Mouse (Mus musculus): ENCODE measurements around the gene Hoxd13. TPM values are rescaled to one million over a fixed set of nuclear protein-coding genes. Genes with fewer than 3 reads are reported as not detected.

Gene Hoxd13
- polyA plus RNA-seq, 1 experiment from 2014 or later = 0.08 TPM

- DNase-seq (ENCODE audit: low spot score) = no peak
- Histone ChIP-seq H3K4me2 (replicated peaks) (peak within 1 kb of the TSS; percentile 46), H3K9ac (no peak within 1 kb of the TSS), H3K27ac (no peak within 1 kb of the TSS), H3K4me1 (replicated peaks; ENCODE audit: control insufficient read depth, insufficient read depth, low read length) (0 out of 2 replicates have a peak, but pooled peaks cover 5% of the 10 kb centered on the region), H3K36me3 (replicated peaks; ENCODE audit: control insufficient read depth, insufficient read depth) (no peaks in the 10 kb centered on the region), H3K27me3 (ENCODE audit: control insufficient read depth, insufficient read depth, low read length) (peaks cover 91% of the 10 kb centered on the region), H3K9me3 (ENCODE audit: control insufficient read depth, low read length) (no peaks in the 10 kb centered on the region), H3K4me3 (replicated peaks; ENCODE audit: low read length) (peak within 1 kb of the TSS; percentile 25)
- under 1% methylated on average over 43 of the region's 43 CpGs for WGBS
- peak; percentile 46; the same call in 1 of the 2 replicates for ATAC-seq (ENCODE audit: low FRiP score)
Measured at GRCm38 (mm10) chr2:74697567-74698121, 29.5 kb downstream of the Hoxd13 start, which contains the start of gene Hoxd9. Hoxd9 (plus strand) TSS chr2:74697727.

DNA sequence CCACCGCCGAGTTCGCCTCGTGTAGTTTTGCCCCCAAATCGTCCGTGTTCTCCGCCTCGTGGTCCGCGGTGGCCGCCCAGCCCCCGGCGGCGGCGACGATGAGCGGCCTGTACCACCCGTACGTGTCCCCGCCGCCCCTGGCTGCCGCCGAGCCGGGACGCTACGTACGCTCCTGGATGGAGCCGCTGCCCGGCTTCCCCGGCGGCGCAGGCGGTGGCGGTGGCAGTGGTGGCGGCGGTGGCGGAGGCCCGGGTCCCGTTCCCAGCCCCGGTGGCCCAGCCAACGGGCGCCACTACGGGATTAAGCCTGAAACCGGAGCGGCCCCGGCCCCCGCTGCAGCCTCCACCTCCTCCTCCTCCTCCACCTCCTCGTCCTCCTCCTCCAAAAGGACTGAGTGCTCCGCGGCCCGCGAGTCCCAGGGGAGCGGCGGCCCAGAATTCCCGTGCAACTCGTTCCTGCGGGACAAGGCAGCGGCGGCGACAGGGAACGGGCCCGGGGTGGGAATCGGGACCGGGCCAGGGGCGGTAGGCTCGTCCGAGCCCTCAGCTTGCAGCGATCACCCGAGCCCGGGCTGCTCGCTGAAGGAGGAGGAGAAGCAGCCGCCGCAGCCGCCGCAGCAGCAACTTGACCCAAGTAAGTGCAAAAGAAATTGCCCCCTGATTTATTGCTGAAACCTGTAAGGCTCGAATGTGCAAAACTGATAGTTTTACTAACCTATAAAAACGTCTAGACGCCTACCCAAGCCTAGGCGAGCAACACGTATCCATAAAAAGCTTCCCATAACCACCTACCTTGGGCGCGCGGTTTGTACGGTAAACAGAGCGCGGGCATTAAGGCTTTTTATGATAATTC lies 30.3 kb downstream of the Hoxd13 start:
- ATAC-seq (ENCODE audit: low FRiP score) (peak; percentile 57; the same call in 1 of the 2 replicates), DNase-seq (ENCODE audit: low spot score) (no peak)
- Histone ChIP-seq H3K4me3 (replicated peaks; ENCODE audit: low read length) (peak overlapping the region; percentile 25), H3K36me3 (replicated peaks; ENCODE audit: control insufficient read depth, insufficient read depth) (no peaks in the 10 kb centered on the region), H3K9ac (no peak overlapping the region), H3K27me3 (ENCODE audit: control insufficient read depth, insufficient read depth, low read length) (peaks cover 91% of the 10 kb centered on the region), H3K4me1 (replicated peaks; ENCODE audit: control insufficient read depth, insufficient read depth, low read length) (0 out of 2 replicates have a peak, but pooled peaks cover 5% of the 10 kb centered on the region), H3K9me3 (ENCODE audit: control insufficient read depth, low read length) (no peaks in the 10 kb centered on the region), H3K4me2 (replicated peaks) (peak overlapping the region; percentile 46), H3K27ac (no peak overlapping the region)
- under 1% methylated on average over 76 of the region's 86 CpGs for WGBS

- Histone ChIP-seq H3K4me1 (replicated peaks; ENCODE audit: control insufficient read depth, insufficient read depth, low read length) (0 out of 2 replicates have a peak, but pooled peaks cover 5% of the 10 kb centered on the region), H3K4me2 (replicated peaks) (no peak overlapping the region), H3K36me3 (replicated peaks; ENCODE audit: control insufficient read depth, insufficient read depth) (no peaks in the 10 kb centered on the region), H3K9ac (no peak overlapping the region), H3K9me3 (ENCODE audit: control insufficient read depth, low read length) (no peaks in the 10 kb centered on the region), H3K4me3 (replicated peaks; ENCODE audit: low read length) (no peak overlapping the region), H3K27ac (no peak overlapping the region), H3K27me3 (ENCODE audit: control insufficient read depth, insufficient read depth, low read length) (peaks cover 91% of the 10 kb centered on the region)
- 2% methylated on average over 17 of the region's 17 CpGs for WGBS
- DNase-seq (ENCODE audit: low spot score) = no peak
- no peak for ATAC-seq (ENCODE audit: low FRiP score)
Measured at GRCm38 (mm10) chr2:74699053-74699430, 30.9 kb downstream of the Hoxd13 start.

GRCm38 (mm10) chr2:74699664-74700545 lies 31.8 kb downstream of the Hoxd13 start:
- Histone ChIP-seq H3K36me3 (replicated peaks; ENCODE audit: control insufficient read depth, insufficient read depth) (no peaks in the 10 kb centered on the region), H3K27ac (no peak overlapping the region), H3K9ac (no peak overlapping the region), H3K9me3 (ENCODE audit: control insufficient read depth, low read length) (no peaks in the 10 kb centered on the region), H3K27me3 (ENCODE audit: control insufficient read depth, insufficient read depth, low read length) (peaks cover 89% of the 10 kb centered on the region), H3K4me1 (replicated peaks; ENCODE audit: control insufficient read depth, insufficient read depth, low read length) (0 out of 2 replicates have a peak, but pooled peaks cover 5% of the 10 kb centered on the region), H3K4me3 (replicated peaks; ENCODE audit: low read length) (no peak overlapping the region), H3K4me2 (replicated peaks) (no peak overlapping the region)
- 2% methylated on average over 23 of the region's 23 CpGs for WGBS
- ATAC-seq (ENCODE audit: low FRiP score) (no peak), DNase-seq (ENCODE audit: low spot score) (no peak)

DNA sequence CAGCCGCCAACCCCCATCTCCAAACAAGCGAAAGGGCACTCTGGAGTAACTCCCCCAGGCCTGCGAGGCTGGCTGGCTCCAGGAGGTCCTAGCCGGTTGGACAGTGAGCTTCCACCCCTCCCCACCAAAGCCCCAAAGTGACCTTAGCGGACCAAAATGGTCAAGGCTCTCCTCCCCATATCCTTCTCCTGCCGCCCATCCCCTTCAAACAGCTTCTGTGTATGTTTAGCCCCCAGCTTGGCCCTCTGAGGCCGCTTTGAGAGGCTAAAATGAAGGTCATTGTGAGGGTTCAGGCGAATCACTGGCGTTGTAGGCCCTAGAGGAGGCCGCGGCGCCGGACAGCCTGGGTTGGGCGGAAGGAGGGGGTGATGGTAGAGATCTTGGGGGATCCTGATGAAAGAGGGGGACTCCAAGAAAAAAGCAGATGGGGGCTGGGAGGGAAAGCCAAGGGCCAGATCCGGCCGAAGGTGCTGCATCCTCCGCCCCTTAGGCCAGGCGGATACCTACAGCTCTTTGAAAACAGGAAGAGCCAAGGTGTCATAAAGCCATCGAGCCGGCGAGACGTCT lies 32.5 kb downstream of the Hoxd13 start:
- ATAC-seq (ENCODE audit: low FRiP score) = no peak
- Histone ChIP-seq H3K9ac (no peak overlapping the region), H3K4me2 (replicated peaks) (no peak overlapping the region), H3K27me3 (ENCODE audit: control insufficient read depth, insufficient read depth, low read length) (peaks cover 85% of the 10 kb centered on the region), H3K36me3 (replicated peaks; ENCODE audit: control insufficient read depth, insufficient read depth) (no peaks in the 10 kb centered on the region), H3K4me1 (replicated peaks; ENCODE audit: control insufficient read depth, insufficient read depth, low read length) (0 out of 2 replicates have a peak, but pooled peaks cover 5% of the 10 kb centered on the region), H3K4me3 (replicated peaks; ENCODE audit: low read length) (no peak overlapping the region), H3K9me3 (ENCODE audit: control insufficient read depth, low read length) (no peaks in the 10 kb centered on the region), H3K27ac (no peak overlapping the region)
- no peak for DNase-seq (ENCODE audit: low spot score)
- WGBS = 2% methylated on average over 22 of the region's 22 CpGs

DNA sequence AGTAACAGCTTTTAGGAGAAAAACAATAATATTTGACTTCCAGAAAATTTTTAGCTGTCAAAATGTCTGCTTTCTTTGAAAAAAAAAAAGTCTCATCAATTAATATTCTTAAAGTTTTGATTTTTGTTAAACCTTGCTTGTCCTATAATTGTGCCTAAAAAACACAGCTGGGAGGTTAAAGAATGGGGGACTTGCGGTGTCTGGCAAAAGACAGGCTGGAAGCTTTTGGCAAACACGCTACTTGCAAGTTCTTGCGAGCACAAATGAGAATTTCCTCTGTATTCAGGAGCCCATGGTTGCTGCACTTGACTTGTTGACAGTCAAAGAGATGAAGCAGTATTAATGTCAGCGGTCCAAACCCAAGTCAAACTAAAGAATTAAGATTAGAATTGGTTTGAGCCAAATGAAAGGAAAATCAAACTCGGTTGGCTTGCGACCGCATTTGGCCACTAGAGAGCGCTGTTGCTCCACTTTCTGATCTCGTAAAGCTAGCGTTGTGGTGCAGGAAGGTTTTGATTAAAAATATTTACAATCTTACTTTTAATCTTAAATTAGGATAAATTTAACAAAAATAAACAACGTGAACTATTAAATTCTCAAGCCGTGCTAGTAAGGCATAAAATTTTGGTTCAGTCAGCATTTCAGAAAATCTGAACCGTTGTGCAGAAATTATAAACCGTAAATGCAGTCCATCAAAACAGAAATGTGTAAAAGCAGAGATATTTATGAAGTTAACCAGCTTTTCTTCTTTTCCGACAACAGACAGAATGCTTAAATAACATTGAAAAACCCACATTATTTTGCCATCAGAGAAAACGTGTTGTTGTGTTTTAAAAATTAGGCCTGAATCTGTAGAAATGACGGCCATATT lies 34.1 kb downstream of the Hoxd13 start:
- no peak overlapping the region for H3K9ac ChIP-seq
- H3K4me3 ChIP-seq (replicated peaks; ENCODE audit: low read length) = no peak overlapping the region
- H3K36me3 ChIP-seq (replicated peaks; ENCODE audit: control insufficient read depth, insufficient read depth) = no peaks in the 10 kb centered on the region
- no peak overlapping the region for H3K4me2 ChIP-seq (replicated peaks)
- H3K27ac ChIP-seq = no peak overlapping the region
- H3K9me3 ChIP-seq (ENCODE audit: control insufficient read depth, low read length) = no peaks in the 10 kb centered on the region
- WGBS = 12% methylated on average over 17 of the region's 17 CpGs
- DNase-seq (ENCODE audit: low spot score) (peak; percentile 98), ATAC-seq (ENCODE audit: low FRiP score) (no peak)
- peaks cover 84% of the 10 kb centered on the region for H3K27me3 ChIP-seq (ENCODE audit: control insufficient read depth, insufficient read depth, low read length)
- 0 out of 2 replicates have a peak, but pooled peaks cover 5% of the 10 kb centered on the region for H3K4me1 ChIP-seq (replicated peaks; ENCODE audit: control insufficient read depth, insufficient read depth, low read length)

GRCm38 (mm10) chr2:74702820-74703219 lies 34.7 kb downstream of the Hoxd13 start:
- H3K27ac ChIP-seq = no peak overlapping the region
- H3K27me3 ChIP-seq (ENCODE audit: control insufficient read depth, insufficient read depth, low read length) = peaks cover 84% of the 10 kb centered on the region
- H3K4me2 ChIP-seq (replicated peaks) = no peak overlapping the region
- WGBS = 11% methylated on average over 6 of the region's 6 CpGs
- H3K36me3 ChIP-seq (replicated peaks; ENCODE audit: control insufficient read depth, insufficient read depth) = no peaks in the 10 kb centered on the region
- H3K4me1 ChIP-seq (replicated peaks; ENCODE audit: control insufficient read depth, insufficient read depth, low read length) = 0 out of 2 replicates have a peak, but pooled peaks cover 3% of the 10 kb centered on the region
- no peak overlapping the region for H3K4me3 ChIP-seq (replicated peaks; ENCODE audit: low read length)
- H3K9ac ChIP-seq = no peak overlapping the region
- no peak for DNase-seq (ENCODE audit: low spot score)
- no peaks in the 10 kb centered on the region for H3K9me3 ChIP-seq (ENCODE audit: control insufficient read depth, low read length)
- ATAC-seq (ENCODE audit: low FRiP score) = no peak

- no peak overlapping the region for H3K27ac ChIP-seq
- no peak overlapping the region for H3K4me3 ChIP-seq (replicated peaks; ENCODE audit: low read length)
- no peak for ATAC-seq (ENCODE audit: low FRiP score)
- H3K4me1 ChIP-seq (replicated peaks; ENCODE audit: control insufficient read depth, insufficient read depth, low read length) = no peaks in the 10 kb centered on the region
- H3K36me3 ChIP-seq (replicated peaks; ENCODE audit: control insufficient read depth, insufficient read depth) = no peaks in the 10 kb centered on the region
- 5% methylated on average over 10 of the region's 10 CpGs for WGBS
- H3K27me3 ChIP-seq (ENCODE audit: control insufficient read depth, insufficient read depth, low read length) = peaks cover 84% of the 10 kb centered on the region
- no peak overlapping the region for H3K9ac ChIP-seq
- H3K4me2 ChIP-seq (replicated peaks) = no peak overlapping the region
- no peaks in the 10 kb centered on the region for H3K9me3 ChIP-seq (ENCODE audit: control insufficient read depth, low read length)
- DNase-seq (ENCODE audit: low spot score) = no peak
Measured at GRCm38 (mm10) chr2:74703317-74703716, 35.2 kb downstream of the Hoxd13 start.
